Mouse (Mus musculus) CH12.LX (cell line): ENCODE data around the gene Gm20388.

Source experiments
- CTCF ChIP-seq, 2 experiments: IDR thresholded peaks in 1 of 2; conservative IDR thresholded peaks in 1 of 2; 2 replicates each; pipeline ENCODE4 v1.5.1; 2011 to 2012; ENCODE audit warnings: low read depth in 2 of 2, low read length in 2 of 2, improper control_type of control experiment in 1 of 2, inconsistent platforms in 1 of 2, mild to moderate bottlenecking in 1 of 2, moderate library complexity in 1 of 2
- MEF2A ChIP-seq: IDR thresholded peaks from 2 replicates; pipeline ENCODE4 v1.6.1; 2014; ENCODE audit warnings: low read depth, mild to moderate bottlenecking, inconsistent platforms, low read length, improper control_type of control experiment, borderline replicate concordance
- POLR2A ChIP-seq: IDR thresholded peaks from 2 replicates; pipeline ENCODE4 v1.6.1; 2011; ENCODE audit warnings: low read depth, mild to moderate bottlenecking, improper control_type of control experiment, low read length
- USF1 ChIP-seq: IDR thresholded peaks from 2 replicates; pipeline ENCODE4 v1.6.1; 2014; ENCODE audit warnings: low read depth, mild to moderate bottlenecking, inconsistent platforms, low read length, improper control_type of control experiment

- TF ChIP-seq USF1 (no peak), CTCF (conservative IDR thresholded peaks at IDR 0.05 in 1 of 2, IDR thresholded peaks at IDR 0.05 in 1 of 2; ENCODE audit: low read depth in 2 of 2, low read length in 2 of 2) (peak in 1 of 2 experiments; percentile 32; a peak in 1 of 4 replicates), MEF2A (no peak), POLR2A (peak; percentile 82)
Measured at GRCm38 (mm10) chr8:123858941-123859647, 3948.5 kb downstream of the Gm20388 start.
